Mouse (Mus musculus) megakaryocyte, embryonic 14.5 days (primary cell): ENCODE results near the gene Fam199x.

ENCODE experiments used
- FLI1 ChIP-seq: IDR thresholded peaks from 2 replicates; pipeline ENCODE4 v1.6.1; 2012; ENCODE audit warnings: low read length, inconsistent platforms, mixed read lengths
- GATA1 ChIP-seq: IDR thresholded peaks from 3 replicates; pipeline ENCODE4 v1.6.1; 2012; ENCODE audit warnings: mixed read lengths, low read length, inconsistent platforms, borderline replicate concordance

DNA sequence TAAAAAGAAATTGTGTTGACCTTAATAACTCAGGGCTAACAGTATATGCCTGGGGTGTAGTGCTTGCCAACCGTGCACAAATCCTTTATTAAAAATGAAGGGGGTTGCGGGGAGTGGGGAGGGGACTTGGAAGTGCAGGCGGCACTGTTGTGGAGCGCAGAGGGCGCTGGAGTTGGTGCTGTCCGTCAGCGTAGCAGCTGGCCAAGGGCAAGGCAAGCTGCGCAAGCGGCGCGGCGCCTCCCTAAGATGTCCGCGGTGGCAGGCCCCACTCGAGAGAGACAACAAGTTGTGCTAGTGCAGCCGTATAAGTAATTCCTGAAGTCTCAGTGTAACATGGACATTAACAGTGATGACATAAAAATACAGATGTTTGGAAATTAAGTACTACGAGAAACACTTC, 78.1 kb downstream of the Fam199x start:
- TF ChIP-seq GATA1 (no peak), FLI1 (no peak)
